Mouse (Mus musculus) embryonic fibroblast, embryonic 13.5 days (primary cell): Measurements from ENCODE around the gene Mob2. TPM values are rescaled to one million over a fixed set of nuclear protein-coding genes. Genes with fewer than 3 reads are reported as not detected.

Experiments used
- H3K27ac ChIP-seq: 2 replicates; pipeline ENCODE4 v1.5.1; 2012; ENCODE audit warnings: low read length, control low read depth, inconsistent platforms; ENCODE audit not compliant: insufficient read depth
- H3K4me1 ChIP-seq: 2 replicates; pipeline ENCODE4 v1.6.1; 2011; ENCODE audit warnings: low read length; ENCODE audit not compliant: control insufficient read depth, insufficient read depth
- H3K4me3 ChIP-seq: 2 replicates; pipeline ENCODE4 v1.5.1; 2011; ENCODE audit warnings: mild to moderate bottlenecking, control low read depth, low read length; ENCODE audit not compliant: insufficient read depth
- CTCF ChIP-seq: IDR thresholded peaks from 2 replicates; pipeline ENCODE4 v1.5.1; 2011; ENCODE audit warnings: mild to moderate bottlenecking, control low read depth, low read length, moderate library complexity, borderline replicate concordance; ENCODE audit not compliant: insufficient read depth
- POLR2A ChIP-seq: IDR thresholded peaks from 2 replicates; pipeline ENCODE4 v1.6.1; 2011; ENCODE audit warnings: low read depth, mild to moderate bottlenecking, control low read depth, low read length, moderate library complexity
- polyA plus RNA-seq: library from polyadenylated mRNA; stranded (reverse); fragments of >200 nt; gene quantifications from 2 replicates; pipeline ENCODE4 v1.2.4, GENCODE M21; 2011; ENCODE audit warnings: low read depth; ENCODE audit not compliant: missing spikeins, insufficient read length

Gene Mob2
- polyA plus RNA-seq, 1 experiment = 15.9 TPM

- TF ChIP-seq CTCF = no peak
- no peak for TF ChIP-seq POLR2A
- Histone ChIP-seq H3K27ac (no peak overlapping the region), H3K4me3 (no peak overlapping the region), H3K4me1 (peaks cover 7% of the 10 kb centered on the region)
Observed at GRCm38 (mm10) chr7:142059024-142059423, 1.8 kb downstream of the Mob2 start.

GRCm38 (mm10) chr7:142057121-142057520 lies 3.7 kb downstream of the Mob2 start:
- Histone ChIP-seq H3K4me3 (no peak overlapping the region), H3K27ac (no peak overlapping the region), H3K4me1 (peaks cover 7% of the 10 kb centered on the region)
- TF ChIP-seq CTCF = no peak
- no peak for TF ChIP-seq POLR2A

DNA sequence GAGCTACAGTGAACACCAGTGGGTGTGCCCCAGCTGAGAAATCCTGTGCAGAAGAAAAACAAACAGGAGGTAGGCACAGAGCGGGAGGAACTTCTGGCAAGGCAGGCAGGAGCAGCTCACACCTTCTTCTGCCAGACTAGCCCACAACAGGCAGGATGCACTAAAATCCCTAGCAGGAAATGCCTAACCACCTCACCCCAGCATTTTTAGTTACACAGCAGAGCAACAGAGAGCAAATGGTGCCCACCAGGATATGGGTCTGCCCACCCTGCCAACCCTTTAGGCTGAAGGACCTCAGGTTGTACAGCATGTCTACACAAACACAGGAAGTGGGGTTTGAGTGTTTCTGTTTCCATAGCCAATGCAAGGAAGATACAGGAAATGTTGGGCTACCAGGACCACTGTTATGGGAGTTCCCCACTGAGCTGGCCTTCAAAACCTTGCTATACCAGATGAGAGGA lies 4.2 kb downstream of the Mob2 start:
- peaks cover 6% of the 10 kb centered on the region for H3K4me1 ChIP-seq
- H3K4me3 ChIP-seq = no peak overlapping the region
- TF ChIP-seq POLR2A = no peak
- no peak for TF ChIP-seq CTCF

DNA sequence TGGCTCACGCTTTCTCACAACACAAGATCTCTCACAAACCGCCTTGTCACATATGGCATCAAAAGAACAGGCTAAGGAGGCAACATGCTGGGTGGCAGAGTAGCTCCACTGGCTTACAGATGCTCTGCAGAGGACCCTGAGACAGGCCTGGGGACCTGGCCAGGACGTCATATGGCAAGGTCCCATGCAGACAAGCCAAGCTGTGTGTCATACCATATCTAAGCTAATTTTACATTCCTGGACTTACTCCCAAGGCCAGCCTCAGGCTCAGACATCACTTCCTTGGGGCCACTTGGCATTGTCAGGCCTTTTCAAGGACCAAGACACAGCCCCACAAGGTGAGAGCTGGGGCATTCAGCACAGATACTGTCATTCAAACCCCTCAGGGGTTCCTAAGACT lies 5.4 kb downstream of the Mob2 start:
- TF ChIP-seq CTCF (no peak), POLR2A (no peak)
- Histone ChIP-seq H3K4me3 (no peak overlapping the region), H3K4me1 (peaks cover 8% of the 10 kb centered on the region), H3K27ac (no peak overlapping the region)

More for the DNA sequence above, 4.2 kb downstream of the Mob2 start:
- H3K27ac ChIP-seq = no peak overlapping the region

DNA sequence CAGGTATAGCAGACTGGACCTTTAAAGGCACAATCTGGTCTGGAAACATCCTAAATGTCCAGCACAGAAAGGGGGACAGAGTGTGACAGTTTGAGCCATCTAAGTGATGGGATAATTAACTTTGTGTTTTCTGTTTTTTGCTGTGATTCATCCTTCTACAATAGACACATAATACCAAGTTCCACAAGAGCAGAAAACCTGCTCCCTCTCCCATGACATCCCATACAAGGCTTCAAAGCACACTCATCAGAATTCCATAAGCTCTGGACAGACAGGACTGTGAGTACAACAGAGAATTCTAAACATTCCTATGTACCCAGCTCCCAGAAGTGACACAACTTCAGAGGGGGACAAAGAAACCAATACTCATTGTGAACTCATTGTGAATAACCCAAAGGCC lies 10.3 kb downstream of the Mob2 start:
- H3K4me3 ChIP-seq = no peak overlapping the region

GRCm38 (mm10) chr7:142045932-142046331 lies 14.9 kb downstream of the Mob2 start:
- peaks cover 2% of the 10 kb centered on the region; the same call in 1 of the 2 replicates for H3K4me1 ChIP-seq
- TF ChIP-seq CTCF = no peak
- TF ChIP-seq POLR2A = no peak
- H3K4me3 ChIP-seq = no peak overlapping the region
- no peak overlapping the region for H3K27ac ChIP-seq

More for the DNA sequence above, 10.3 kb downstream of the Mob2 start:
- Histone ChIP-seq H3K27ac (no peak overlapping the region), H3K4me1 (peaks cover 4% of the 10 kb centered on the region; the same call in 1 of the 2 replicates)
- TF ChIP-seq CTCF = no peak
- no peak for TF ChIP-seq POLR2A

- Histone ChIP-seq H3K4me1 (no peaks in the 10 kb centered on the region), H3K27ac (no peak overlapping the region), H3K4me3 (no peak overlapping the region)
- TF ChIP-seq CTCF (no peak), POLR2A (no peak)
Observed at GRCm38 (mm10) chr7:142045344-142045743, 15.5 kb downstream of the Mob2 start.

GRCm38 (mm10) chr7:142040756-142041155 lies 20.1 kb downstream of the Mob2 start:
- Histone ChIP-seq H3K4me3 (no peak overlapping the region), H3K27ac (no peak overlapping the region), H3K4me1 (no peaks in the 10 kb centered on the region)
- no peak for TF ChIP-seq POLR2A
- TF ChIP-seq CTCF = no peak

DNA sequence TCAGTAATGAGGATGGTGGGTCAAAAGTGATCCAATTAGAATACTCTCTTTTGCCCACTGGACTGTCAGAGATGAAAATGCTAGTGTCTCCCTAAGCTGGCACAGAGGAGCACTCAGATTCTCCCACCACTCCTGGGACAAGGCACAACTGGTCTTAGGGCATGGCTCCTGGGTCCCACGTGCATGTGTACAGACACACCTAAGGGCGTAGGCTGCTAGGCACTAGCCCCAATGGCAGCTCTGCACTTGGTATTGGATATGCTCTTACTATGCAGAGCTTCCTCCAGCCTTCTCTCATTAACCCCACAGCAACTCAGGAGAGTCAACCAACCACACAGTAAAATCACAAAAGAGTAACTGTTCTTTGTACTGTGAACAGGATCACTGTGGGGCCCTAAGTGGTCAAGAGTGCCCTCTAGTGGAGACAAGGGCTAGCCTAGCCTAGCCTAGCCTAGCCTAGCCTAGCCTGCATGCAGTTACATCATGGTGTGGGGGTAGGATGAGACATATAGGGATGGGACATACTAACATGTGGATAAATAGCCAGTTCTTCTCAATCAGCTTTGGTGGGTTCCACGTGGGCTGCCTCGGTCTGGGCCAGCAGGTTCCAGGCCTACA lies 23.2 kb downstream of the Mob2 start:
- peak; percentile 58; the same call in 1 of the 2 replicates for TF ChIP-seq CTCF
- TF ChIP-seq POLR2A = no peak
- Histone ChIP-seq H3K4me3 (no peak overlapping the region), H3K4me1 (no peaks in the 10 kb centered on the region), H3K27ac (no peak overlapping the region)

DNA sequence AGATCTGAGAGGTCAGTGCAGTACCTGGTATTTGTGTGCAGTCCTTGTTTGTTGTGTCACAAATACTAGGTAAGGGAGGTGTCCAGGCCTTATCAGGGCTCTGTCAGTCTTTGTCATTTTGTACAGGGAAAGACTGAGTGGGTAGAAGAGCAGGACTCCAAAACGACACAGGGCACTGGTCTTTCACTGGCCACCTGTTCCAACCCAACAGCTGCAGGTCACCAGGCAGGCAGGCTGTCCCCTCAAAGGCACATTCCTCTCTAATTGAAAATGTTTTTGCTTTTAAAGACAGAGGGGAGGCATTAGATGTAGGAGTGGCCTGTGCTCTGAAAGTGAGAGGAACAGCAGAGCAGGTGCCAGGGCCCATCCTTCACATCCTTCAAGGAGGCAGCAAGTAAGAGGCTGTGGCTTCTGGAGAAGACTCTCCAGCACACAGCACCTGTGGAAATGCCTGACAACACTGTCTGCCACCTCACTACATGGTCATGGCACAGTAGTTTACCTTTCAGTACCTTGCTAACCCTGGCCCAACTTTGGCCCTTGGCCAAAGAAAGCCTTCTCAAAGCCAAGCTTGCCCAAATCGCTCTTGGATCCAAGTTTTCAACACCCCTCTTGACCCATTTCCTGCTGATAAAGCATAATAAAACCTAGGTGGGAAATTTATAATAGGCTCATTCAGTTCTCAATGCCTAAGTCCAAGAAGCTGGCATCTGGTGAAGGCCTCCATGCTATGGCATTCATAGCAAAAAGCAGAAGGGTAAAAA lies 25.6 kb downstream of the Mob2 start:
- TF ChIP-seq POLR2A = no peak
- no peak for TF ChIP-seq CTCF
- H3K27ac ChIP-seq = no peak overlapping the region
- no peak overlapping the region for H3K4me3 ChIP-seq
- no peaks in the 10 kb centered on the region for H3K4me1 ChIP-seq

DNA sequence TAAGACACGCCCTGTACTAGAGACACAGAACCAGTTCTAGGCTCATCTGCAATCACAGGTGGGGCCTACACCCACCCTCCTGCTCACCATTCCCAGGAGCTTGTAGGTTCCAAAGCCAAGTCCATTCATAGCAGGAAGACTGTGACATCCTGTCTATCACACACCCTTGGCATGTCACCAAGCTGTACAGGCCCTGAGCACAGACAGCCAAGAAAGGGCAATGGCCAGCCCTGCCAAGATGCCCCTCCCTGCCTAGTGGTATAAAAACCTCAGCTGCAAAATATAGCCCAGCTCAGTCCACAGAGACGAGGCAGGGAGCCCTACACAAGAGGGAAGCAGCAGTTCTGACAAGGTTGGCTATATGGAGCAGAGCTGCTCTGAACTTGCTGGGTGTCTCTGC lies 26.7 kb downstream of the Mob2 start:
- H3K4me1 ChIP-seq = no peaks in the 10 kb centered on the region
- no peak overlapping the region for H3K27ac ChIP-seq
- TF ChIP-seq CTCF (no peak), POLR2A (no peak)
- no peak overlapping the region for H3K4me3 ChIP-seq
